Mouse (Mus musculus) left cerebral cortex, postnatal 4 days (tissue): ENCODE measurements around the gene Hdac11. TPM values are rescaled to one million over a fixed set of nuclear protein-coding genes. Genes with fewer than 3 reads are reported as not detected.
"Not testable (repeated sequence)": the region's sequence is repeated elsewhere in the genome, so short reads cannot be mapped to it uniquely, and the experiment has no call there.

Experiments
- DNase-seq: peaks from one replicate; pipeline ENCODE4 v3.0.0-alpha.2; 2022
- intact Hi-C: fragments of 180-260 bp; cut with DNase I; formaldehyde crosslinking; loops from one replicate; pipeline ENCODE4 v1.15.1; 2025
- total RNA-seq, 2 experiments: library from RNA; stranded (reverse); gene quantifications; 2 replicates each; pipeline ENCODE4 v1.2.3; 2021

The Hdac11 gene
- total RNA-seq, result 10 to 100 TPM; 67.9 to 78.2 TPM

DNA sequence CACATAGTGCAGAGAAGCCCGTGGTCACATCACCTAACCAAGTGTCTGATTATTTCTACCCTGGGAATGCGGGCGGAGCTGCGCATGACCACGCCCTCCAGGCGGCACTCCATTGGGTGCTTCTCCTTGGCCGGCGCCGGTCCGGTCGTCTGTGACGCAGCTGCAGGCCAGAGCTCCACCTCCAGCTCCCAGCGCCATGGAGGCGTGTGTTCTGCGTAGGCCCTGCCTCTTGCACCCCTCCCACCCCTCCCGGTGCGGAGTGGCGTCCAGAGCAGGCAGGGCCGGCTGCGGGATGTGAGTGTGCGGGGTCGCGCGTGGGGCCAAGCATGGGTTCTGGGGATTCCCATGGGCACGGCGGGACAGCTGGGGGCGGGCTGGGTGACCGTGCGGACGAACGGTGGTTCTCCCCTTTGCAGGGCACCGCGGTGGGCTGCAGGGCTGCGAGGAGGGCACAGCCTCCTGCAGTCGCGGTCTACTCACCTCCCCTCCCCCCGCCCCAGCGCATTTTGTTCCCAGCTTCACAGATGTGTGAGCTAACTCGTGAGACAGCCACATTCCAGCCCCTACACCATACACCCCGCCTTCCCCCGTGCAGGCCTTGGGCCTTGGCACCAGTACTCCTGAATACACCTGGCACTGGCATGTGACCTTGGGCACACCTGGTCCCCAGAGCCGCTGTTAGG, at the start of gene Hdac11:
Hdac11 (plus strand) TSS at position 112 of the 683 bp plus-strand sequence.
- peak; percentile 86 for DNase-seq
- intact Hi-C loops, result no loop called here

DNA sequence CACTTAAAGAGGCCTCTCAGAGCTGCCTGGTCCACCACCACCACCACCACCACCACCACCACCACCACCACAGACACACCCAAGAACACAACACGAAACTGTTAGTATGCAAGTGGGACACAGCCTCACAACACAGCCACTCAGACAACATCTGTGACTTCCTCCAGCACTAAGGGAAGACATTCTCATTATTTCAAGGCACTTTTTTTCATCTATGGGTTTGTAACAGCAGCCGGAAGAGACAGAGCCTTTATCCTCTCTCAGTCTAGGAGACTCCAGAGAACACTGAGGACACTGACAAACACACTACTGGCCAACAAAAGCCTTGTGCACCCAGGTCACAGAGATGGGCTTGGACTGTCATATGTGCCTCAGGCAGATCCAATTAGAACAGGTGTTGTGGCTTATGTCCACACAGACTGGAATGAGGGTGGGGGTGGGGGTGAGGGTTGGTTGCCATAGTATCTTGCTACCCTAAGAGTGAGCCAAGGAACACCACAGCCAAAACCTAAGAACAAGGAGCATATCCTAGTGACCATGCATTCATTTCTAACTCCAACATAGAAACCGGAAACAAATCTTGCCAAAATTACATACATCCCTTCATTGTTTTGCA, 48.1 kb upstream of the Hdac11 start:
- intact Hi-C loops, result no loop called here
- DNase-seq, result peak; percentile 26

DNA sequence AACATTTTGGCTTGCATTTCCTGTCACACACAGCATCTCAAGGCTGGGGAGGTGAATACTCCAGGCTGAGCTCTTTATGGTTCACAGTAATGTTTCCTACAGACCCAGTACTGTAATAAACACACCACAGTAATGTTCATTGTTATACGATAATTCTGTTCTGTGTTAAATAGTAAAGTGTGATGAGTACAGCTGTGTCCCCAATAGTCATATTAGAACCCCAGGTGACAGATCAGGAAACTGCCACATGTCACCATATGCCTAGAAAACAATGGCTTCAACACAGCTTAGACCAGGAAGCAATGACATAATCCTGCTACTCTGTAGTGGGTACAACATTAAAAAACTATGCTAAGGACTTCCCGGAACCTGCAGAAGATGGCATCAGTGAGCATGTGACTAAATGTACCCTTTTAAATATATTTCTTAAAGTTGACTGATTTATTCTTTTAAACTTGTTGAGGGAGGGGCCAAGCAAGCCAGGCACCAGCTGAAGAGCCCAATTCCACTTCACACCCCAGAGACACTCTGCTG, 47.5 kb upstream of the Hdac11 start:
- no peak for DNase-seq
- intact Hi-C loops, result no loop called here

DNA sequence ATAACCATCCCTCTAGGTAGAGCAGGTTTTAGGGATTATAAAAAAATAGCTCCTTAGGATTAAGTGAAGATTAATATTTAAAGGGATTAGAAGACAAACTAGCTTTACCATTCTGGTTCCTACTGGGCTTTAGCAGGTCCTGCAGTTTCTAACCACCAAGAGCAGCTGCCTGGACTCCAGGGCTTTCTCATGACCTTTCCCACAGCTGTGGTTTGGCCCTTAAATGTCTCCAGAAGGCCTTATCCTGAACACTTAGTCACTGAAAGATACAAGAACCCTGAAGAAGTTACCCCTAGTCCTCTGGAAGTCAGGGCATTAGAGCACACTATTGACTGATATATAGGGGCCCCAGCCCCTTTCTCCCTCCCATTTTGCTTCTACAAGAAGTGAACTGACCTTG, 47.0 kb upstream of the Hdac11 start:
- DNase-seq, result no peak
- intact Hi-C loops, result no loop called here

DNA sequence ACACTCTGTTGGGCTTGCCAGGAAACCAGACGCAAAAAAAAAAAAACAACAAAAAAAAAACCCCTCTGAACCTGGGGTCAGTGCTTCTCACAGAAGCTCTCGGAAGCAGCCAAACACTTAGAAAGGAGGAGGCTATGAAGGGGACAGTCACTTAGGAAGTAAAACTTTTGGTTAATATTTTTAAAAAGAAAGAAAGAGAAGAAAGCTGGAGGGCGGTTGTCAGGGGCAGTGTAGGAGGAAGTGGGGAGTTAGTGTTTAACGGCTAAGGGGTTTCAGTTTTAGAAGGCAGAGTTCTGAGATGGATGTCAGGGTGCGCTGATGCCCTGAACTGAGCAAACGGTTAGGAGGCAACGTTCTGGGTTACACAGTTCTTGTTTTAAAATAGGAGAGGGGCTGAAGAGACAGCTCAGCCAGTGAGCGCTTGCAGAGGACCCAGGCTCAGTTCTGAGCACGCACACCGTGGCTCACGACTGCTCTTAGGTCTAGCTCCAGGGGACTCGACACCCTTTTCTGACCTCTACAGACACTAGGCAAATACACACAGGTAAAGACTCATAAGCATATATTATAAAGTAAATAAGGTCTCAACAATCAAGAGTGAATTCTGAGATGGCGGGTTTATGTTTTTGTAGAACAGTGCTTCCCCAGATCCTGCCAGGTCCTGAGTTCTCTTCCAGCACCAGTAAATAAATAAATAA, 46.0 kb upstream of the Hdac11 start:
- DNase-seq, result no peak
- intact Hi-C loops, result no loop called here

DNA sequence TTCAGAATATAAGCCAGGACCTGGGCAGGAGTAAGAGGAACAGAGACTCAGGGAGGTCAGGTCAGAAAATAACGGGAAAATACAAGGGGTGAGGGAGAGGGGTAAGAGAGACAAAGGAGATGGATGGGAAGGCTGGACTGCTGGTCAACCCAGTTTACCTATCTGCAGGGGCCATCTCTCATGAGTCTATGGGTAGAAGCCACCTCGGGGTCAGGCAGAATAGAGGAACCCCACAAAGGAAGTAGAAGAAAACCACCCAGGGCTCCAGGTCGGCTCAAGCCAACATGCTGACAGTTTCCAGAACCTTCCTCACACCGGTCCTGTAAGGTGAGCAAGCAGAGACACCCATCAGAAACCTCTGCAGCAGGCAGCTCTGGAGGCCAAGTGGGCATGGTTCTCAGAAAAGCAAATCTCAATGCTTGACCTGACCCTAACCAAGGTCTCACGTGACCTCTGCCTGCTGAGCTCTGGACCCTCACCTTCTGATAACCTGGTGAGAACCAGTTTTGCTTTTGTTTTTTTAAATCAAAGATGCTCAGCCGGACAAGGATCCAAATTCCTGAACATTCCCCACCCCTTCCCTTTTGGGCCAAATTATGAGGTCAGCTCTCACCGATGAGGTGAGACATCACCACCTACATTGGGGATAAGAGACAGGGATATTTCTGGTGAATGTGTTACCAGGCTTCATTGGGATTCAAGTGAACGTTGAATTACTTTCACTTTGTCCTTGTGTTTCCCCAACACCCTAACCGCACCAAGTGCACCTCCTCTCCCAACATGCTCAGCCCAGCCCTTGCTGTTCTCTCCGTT, 45.1 kb upstream of the Hdac11 start:
- intact Hi-C loops, result no loop called here

DNA sequence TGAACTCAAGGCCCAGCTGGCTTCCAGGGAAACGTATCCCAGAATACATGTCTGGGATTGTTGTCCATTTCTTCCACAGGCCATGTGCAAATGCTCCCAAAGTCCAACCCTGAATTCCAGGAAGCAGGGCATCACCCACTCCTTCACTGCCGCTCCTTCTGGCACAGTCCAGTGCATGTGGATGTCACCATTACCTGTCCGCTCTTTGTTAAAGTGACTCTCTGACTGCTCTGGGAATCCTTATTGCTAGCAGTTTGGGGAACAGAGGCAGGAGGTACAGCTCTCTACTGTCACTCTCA, 44.6 kb upstream of the Hdac11 start:
- intact Hi-C loops, result no loop called here
- DNase-seq, result no peak

More for the DNA sequence above, 45.1 kb upstream of the Hdac11 start:
- DNase-seq, result no peak

DNA sequence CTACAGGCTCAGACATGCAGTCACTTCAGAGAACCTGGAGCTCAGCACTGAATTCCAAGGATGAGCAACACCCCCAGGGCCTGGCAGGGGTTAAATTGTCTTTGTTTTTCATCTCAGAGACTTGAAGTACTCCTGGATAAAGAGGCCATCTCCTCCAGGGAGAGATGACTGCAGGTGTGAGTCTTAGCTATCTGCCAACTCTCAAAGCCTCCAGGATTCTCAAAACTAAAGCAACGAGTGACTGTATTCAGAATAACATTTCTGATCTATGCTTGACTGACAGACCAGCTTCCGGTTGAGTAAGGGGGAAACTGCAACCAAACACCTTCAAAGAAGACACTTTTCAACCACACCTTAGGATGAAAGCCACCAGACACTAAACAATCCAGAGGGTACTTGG, 41.7 kb upstream of the Hdac11 start:
- intact Hi-C loops, result no loop called here
- no peak for DNase-seq

DNA sequence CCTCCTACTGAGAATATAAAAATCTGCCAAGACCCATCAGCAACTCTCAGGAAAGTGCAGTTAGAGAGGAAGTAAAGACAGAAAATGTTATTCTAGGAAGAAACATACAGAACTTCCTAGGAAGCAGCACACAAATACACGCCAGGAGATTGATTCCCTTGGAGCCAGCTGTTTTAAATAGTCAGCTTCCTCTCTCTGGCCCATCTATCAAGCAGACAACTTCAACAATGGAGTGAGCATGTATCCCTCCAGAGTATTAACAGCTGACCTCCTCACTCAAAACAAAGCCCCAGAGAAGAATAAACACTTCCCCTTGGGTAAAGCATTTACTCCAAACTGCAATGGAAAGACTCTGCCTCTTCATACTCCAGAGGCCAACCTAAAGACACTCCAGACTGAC, 41.3 kb upstream of the Hdac11 start:
- no peak for DNase-seq
- intact Hi-C loops, result no loop called here

DNA sequence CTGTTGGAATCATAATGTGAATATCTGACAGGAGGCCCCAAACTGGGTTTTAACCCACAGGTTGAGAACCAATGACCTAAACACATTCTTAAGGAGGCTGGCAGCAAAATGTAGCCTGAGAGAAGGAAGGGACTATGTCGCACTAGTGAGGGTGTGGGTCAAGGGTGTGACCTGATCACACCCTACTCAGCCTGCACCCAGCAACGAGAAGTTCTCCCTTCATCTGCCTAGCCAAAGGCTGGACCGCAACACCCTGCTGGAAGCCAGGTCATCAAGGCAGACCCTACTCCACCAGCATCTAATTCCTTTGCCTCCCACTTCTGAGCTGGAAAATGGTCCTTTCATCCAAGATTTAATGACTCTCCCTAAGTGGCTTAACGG, 40.6 kb upstream of the Hdac11 start:
- intact Hi-C loops, result no loop called here
- DNase-seq, result no peak

DNA sequence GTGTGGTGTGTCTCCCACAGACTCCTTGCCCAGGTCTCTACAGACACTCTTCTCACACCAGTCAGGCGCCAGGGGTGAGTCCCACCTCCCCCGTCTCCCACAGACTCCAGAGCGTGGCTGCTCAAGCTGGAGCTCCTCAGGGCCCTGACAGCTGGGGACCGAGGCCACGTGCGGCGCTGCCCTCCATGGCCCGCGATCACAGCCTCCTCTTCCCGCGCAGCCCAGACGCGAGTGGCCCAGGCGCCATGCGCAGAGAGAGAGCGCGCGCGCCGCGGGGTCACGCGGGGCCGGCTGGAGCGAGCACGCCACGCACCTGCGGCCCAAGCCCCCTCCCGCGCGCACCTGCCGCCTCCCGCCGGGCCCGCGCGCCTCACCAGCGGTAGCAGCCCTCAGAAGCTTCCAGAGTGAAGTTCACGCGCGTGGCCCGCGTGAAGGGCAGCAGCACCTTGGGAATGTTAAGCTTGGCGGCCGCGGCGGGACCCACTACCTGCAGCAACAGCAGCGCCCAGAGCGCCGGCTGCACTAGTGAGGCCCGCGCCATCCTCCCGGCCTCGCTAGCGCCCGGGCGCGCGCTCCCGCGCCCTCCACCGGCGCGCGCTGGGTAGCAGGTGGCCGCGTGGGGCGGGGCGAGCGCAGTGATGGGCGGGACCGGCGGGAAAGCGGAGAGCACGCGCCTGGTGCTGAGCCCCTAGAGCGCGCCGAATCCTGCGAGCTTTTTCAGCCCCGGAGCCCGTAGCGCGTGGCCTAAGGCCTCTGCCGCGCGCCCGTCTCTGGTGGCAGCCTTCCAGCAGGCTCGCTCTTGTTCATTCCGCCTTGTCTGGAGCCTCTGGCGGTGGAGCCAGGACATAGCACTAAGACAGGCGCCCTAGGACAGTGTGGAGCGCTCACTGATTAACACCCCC, 40.0 kb upstream of the Hdac11 start, which contains the start of gene Nup210:
Nup210 (minus strand) TSS at position 586 of the 902 bp plus-strand sequence.
- peak; percentile 99 for DNase-seq
- intact Hi-C loops, result no loop called here

DNA sequence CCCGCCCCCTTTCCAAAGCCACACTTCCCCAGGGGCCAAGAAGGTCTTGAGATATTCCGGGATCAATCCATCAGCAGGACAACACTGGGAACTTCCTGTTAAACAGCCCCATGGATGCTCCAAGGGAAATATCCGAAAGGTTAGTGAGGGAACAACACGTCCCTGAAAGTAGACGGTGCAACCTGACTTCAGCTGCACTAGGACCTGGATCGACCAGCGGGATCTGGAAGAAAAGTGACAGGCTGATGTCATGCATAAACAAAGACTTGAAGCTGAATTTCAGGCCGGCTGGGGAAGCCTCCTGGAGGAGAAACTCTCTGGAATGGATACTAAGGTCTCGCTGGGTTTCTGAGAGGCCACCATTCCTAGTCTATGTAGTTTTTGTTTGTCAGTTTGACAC, 39.3 kb upstream of the Hdac11 start:
- intact Hi-C loops, result no loop called here

DNA sequence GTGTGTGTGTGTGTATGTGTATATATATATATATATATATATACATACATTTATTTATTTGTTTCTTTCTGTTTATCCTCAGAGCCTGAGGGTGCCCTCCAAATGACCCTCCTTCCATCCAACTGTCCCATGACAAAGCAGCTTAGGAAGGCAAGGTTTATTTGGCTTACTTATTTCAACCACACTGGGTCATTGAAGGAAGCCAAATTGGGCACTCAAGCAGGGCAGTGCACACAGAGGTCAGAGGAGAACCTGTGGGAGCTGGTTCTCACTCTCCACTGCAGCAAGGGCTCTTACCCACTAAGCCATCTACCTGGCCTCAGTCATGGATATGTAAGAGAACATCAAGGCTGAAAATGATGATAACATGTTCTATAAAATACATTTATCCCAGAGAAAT, 37.9 kb upstream of the Hdac11 start:
- intact Hi-C loops, result no loop called here
- DNase-seq, result no peak

More for the DNA sequence above, 39.3 kb upstream of the Hdac11 start:
- DNase-seq, result peak; percentile 45

DNA sequence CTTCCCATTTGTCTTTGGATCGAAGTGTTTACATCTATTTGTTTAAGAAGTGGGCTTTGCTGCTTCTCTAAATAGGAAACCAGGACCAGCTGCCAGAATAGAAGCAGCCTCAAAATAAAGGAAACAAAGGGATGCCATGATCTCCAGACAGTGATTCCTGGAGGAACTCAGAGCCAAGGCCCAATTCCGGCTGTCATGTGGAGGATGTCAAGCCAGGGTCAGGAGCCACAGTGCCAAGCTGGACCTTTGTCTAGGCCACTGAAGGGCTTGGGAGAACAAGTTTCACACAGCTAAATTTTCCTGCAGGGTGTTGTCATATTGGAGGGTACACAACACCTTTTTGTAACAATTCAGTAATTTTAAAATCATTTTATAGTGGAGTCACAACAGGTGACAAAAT, 36.3 kb upstream of the Hdac11 start:
- intact Hi-C loops, result no loop called here
- DNase-seq, result no peak

DNA sequence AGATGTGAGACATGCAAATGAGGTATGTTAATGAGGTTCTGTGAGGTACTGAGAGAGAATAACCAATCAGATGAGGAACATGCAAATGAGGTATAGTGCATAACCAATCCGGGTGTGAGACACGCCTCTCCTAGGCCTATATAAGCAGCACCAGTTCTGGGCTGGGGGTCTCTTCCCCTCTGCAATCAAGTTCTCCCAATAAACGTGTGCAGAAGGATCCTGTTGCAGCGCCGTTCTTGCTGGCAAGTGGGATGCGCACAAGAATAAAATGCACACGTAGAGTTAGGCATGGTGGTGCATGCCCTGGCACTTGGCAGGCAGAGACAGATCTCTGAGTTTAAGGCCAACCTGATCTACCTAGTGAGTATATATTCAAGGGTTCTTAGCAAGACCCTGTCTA, 35.4 kb upstream of the Hdac11 start:
- DNase-seq, intact Hi-C loops: not testable (repeated sequence)

DNA sequence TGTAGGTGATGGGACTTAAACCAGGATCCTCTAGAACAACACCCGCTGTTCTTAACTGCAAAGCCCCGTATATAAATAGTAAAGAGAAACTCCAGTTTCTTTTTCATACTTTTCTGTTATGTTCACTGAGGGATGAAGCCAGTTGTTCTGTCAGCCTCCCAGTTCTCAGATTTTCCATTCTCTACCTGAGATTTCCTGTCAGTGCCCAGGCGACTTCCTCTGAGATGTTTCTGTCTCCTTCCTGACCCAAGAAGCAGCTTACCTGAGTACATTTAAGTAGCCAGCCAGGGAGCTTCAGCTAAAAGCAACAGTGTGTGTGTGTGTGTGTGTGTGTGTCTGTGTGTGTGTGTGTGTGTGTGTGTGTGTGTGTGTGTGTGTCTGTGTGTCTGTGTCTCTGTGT, 33.0 kb upstream of the Hdac11 start:
- no peak for DNase-seq
- intact Hi-C loops, result no loop called here

DNA sequence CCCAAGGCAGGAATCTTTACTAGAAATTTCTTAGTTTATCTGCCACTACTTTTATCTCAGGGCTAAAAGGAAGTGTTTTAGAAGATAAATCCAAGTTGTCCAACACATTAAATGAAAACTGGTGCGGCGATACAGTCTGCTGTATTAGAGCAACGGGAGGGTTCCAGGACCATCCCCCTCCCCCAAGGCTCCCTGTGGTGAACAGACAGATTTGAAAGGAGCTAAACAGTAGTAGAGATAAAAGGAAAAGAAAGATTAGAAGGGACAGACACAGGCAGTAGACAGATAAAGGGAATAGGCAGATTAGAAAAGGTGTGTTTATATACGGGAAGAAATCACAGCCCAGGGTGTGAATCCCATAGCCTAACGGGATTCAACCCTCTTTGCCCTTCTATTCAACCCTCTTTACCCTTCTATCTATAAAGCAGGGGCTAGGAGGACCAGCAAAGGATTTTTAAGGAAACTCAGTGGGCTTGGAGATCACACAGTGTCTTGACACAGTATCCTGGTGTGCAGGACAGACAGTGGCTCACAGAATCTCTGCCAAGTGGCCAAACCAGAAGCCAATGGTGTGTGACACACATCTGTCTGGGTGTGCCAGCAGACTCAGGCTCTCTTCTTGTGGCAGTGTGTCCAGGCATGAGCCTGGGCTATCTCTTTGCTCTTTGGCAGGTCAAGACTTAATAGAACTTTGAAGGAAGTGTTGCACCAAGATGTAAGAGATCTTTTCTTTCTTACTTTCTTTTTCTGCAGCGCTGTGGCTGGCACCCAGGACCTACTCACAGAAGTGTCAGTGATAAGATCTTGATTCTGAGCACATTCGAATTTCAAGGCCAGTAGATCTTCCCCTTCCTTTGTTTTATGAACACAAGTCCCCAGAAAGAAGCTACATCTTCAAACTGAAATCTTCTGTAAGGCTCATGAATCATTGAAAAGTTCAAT, 31.9 kb upstream of the Hdac11 start:
- intact Hi-C loops, result no loop called here
- no peak for DNase-seq

DNA sequence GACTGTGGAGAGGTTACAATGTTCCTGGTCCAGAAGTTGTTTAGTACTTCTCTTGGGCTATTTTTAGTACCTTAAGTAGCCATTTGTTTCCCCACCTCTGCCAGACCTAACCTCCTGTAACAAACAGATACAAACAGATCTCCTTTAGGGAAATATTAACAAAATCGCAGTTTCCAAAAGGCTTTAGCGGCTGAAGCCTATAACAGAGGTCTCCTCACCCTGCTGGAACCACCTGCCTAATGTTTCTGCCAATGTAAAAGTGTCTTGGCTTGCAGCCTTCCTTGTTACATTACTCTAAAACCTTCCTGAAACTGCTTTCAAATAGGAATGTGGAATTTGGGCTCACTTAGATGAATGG, 31.3 kb upstream of the Hdac11 start:
- no peak for DNase-seq
- intact Hi-C loops, result no loop called here

DNA sequence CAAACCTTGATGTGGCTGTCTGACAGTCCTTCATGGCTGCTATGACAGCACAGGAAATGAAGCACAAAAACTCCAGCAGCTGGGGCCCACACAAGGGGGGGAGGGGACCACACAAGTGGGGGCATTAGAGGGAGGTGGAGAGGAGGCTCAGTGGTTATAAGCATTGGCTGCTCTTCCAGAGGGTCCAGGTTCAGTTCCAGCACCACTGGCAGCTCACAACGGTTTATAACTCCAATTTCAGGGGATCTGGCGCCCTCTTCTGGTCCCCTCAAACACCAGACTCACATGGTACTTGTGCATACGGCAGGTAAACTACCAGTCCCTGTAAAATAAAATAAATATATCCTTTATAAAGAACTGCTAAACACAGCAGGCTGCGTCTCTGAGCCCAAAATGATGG, 27.5 kb upstream of the Hdac11 start:
- no peak for DNase-seq
- intact Hi-C loops, result no loop called here
